Mouse (Mus musculus): ENCODE data around the gene Arsg. TPM values are rescaled to one million over a fixed set of nuclear protein-coding genes. Genes with fewer than 3 reads are reported as not detected.

The Arsg gene
- polyA plus RNA-seq, 1 experiment: 4.4 TPM

DNA sequence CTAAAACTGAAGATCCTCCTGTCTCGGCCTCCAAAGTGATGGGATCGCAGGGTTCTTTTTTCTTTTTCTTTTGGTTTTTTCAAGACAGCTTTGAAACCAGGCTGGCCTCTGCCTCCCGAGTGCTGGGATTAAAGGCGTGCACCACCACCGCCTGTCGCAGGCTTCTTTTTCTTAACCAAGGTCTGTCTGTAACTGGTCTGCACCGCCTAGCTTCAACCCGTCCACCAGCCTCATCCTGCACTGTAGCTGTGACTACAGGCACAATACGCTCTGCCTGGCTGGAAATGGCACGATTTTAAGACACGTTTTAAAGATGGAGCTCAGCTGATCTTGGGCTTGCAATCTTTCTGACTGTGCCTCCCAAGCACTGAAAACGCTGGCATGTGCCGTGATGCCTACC is 1.7 kb downstream of the Arsg start:
- DNase-seq: no peak
- no peak overlapping the region for H3K4me3 ChIP-seq (replicated peaks; ENCODE audit: extremely low read depth, low read depth, low read length)
- WGBS: 92% methylated on average over 13 of the region's 13 CpGs
- peaks cover 5% of the 10 kb centered on the region for H3K4me1 ChIP-seq (ENCODE audit: control insufficient read depth, insufficient read depth, low read length)
- TF ChIP-seq CTCF (IDR thresholded peaks at IDR 0.05; ENCODE audit: insufficient read depth, low read length): no peak
- no peak for TF ChIP-seq POLR2A (IDR thresholded peaks at IDR 0.05; ENCODE audit: borderline replicate concordance, extremely low read depth, low read depth, low read length)

- Histone ChIP-seq H3K4me1 (ENCODE audit: control insufficient read depth, insufficient read depth, low read length) (peaks cover 5% of the 10 kb centered on the region), H3K4me3 (replicated peaks; ENCODE audit: extremely low read depth, low read depth, low read length) (no peak overlapping the region)
- 95% methylated on average over 4 of the region's 4 CpGs for WGBS
- TF ChIP-seq POLR2A (IDR thresholded peaks at IDR 0.05; ENCODE audit: borderline replicate concordance, extremely low read depth, low read depth, low read length) (no peak), CTCF (IDR thresholded peaks at IDR 0.05; ENCODE audit: insufficient read depth, low read length) (no peak)
- DNase-seq: no peak
Measured at GRCm38 (mm10) chr11:109475717-109476116, 2.5 kb downstream of the Arsg start.

- no peak for DNase-seq
- WGBS: 86% methylated on average over 2 of the region's 2 CpGs
- peaks cover 5% of the 10 kb centered on the region for H3K4me1 ChIP-seq (ENCODE audit: control insufficient read depth, insufficient read depth, low read length)
- TF ChIP-seq CTCF (IDR thresholded peaks at IDR 0.05; ENCODE audit: insufficient read depth, low read length): no peak
- TF ChIP-seq POLR2A (IDR thresholded peaks at IDR 0.05; ENCODE audit: borderline replicate concordance, extremely low read depth, low read depth, low read length): no peak
- H3K4me3 ChIP-seq (replicated peaks; ENCODE audit: extremely low read depth, low read depth, low read length): no peak overlapping the region
Measured at GRCm38 (mm10) chr11:109476241-109476640, 3.1 kb downstream of the Arsg start.

DNA sequence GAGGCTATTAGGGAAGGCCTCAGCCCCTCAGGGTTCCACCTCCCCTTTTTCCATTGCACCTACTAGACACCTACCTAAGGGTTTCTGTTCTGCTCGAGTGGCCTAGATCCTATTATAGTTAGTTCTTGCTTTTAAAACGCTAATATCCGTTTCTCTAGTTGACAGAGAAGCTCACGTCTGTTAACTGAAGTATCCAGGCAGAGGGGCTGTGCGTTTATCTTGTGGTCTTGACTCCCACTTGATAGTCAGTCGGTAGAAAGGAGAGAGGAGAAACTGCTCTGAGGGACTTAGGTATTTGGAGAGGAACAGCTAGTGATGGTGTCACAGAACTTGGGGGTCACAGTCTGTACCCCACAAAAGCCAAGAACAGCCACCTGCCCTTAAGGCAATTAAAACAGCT is 3.5 kb downstream of the Arsg start:
- DNase-seq: no peak

GRCm38 (mm10) chr11:109477606-109478380 is 4.6 kb downstream of the Arsg start:
- Histone ChIP-seq H3K4me3 (replicated peaks; ENCODE audit: extremely low read depth, low read depth, low read length) (no peak overlapping the region), H3K4me1 (ENCODE audit: control insufficient read depth, insufficient read depth, low read length) (no peaks in the 10 kb centered on the region; the same call in 1 of the 2 replicates)
- WGBS: 57% methylated on average over 16 of the region's 16 CpGs
- no peak for TF ChIP-seq CTCF (IDR thresholded peaks at IDR 0.05; ENCODE audit: insufficient read depth, low read length)
- TF ChIP-seq POLR2A (IDR thresholded peaks at IDR 0.05; ENCODE audit: borderline replicate concordance, extremely low read depth, low read depth, low read length): no peak
- DNase-seq: no peak

More for the DNA sequence above, 3.5 kb downstream of the Arsg start:
- Histone ChIP-seq H3K4me1 (ENCODE audit: control insufficient read depth, insufficient read depth, low read length) (peaks cover 5% of the 10 kb centered on the region), H3K4me3 (replicated peaks; ENCODE audit: extremely low read depth, low read depth, low read length) (no peak overlapping the region)
- no peak for TF ChIP-seq POLR2A (IDR thresholded peaks at IDR 0.05; ENCODE audit: borderline replicate concordance, extremely low read depth, low read depth, low read length)
- no peak for TF ChIP-seq CTCF (IDR thresholded peaks at IDR 0.05; ENCODE audit: insufficient read depth, low read length)
- 77% methylated on average over 6 of the region's 6 CpGs for WGBS

GRCm38 (mm10) chr11:109479575-109480285 is 6.6 kb downstream of the Arsg start:
- no peak for DNase-seq
- TF ChIP-seq CTCF (IDR thresholded peaks at IDR 0.05; ENCODE audit: insufficient read depth, low read length) (no peak), POLR2A (IDR thresholded peaks at IDR 0.05; ENCODE audit: borderline replicate concordance, extremely low read depth, low read depth, low read length) (no peak)
- H3K4me3 ChIP-seq (replicated peaks; ENCODE audit: extremely low read depth, low read depth, low read length): no peak overlapping the region
- 65% methylated on average over 16 of the region's 16 CpGs for WGBS
- H3K4me1 ChIP-seq (ENCODE audit: control insufficient read depth, insufficient read depth, low read length): no peaks in the 10 kb centered on the region

DNA sequence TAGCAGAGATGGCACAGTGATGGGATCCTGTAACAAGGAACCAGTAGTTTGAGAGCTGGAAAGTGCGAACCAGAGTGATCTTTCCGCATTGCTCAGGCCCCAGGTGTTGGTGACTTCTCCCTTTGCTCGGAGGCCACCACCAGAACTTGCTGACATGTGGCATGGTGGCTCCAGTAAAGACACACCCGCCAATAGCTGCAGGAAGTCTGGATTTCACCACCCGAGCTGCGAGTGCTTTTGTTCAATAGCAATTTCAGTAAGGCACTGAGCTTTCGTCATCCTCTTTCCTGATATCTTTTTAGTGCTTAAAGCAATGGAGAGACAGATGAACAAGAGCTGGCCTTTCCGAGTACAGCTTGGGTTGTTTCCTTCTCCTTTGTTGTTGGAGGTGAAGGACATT is 7.3 kb downstream of the Arsg start:
- WGBS: 62% methylated on average over 8 of the region's 8 CpGs
- H3K4me3 ChIP-seq (replicated peaks; ENCODE audit: extremely low read depth, low read depth, low read length): no peak overlapping the region
- no peak for DNase-seq
- TF ChIP-seq CTCF (IDR thresholded peaks at IDR 0.05; ENCODE audit: insufficient read depth, low read length) (no peak), POLR2A (IDR thresholded peaks at IDR 0.05; ENCODE audit: borderline replicate concordance, extremely low read depth, low read depth, low read length) (no peak)
- H3K4me1 ChIP-seq (ENCODE audit: control insufficient read depth, insufficient read depth, low read length): no peaks in the 10 kb centered on the region

DNA sequence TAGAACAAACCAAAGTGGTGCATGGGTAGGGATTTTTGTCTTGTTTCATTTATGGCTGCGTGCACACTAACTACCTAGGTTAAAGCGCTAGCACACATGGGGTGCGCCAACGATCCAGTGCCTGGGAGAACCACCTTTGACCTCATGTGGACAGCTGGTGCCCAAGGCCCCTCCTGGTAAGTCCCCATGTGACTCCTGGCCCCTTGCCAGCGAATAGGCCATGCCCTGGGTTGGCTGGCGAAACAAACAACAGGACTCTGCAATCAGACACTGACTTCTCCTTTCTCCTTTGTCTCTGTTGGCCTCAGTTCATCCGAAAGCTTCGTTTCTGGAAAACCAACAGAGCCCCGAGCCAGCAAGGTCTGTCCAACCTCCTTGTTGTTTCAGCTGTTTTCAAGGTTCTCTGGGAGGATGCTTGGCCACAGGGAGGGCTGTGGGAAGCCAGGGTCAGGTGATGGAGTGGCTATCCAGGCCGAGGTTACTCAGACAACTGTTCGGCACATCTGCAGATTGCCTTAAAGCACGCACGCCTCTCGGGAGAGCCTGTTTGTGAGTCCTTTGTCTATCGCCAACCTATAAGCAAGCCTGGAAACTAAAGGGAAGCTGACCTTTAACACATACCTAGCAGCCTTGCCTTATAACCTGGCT is 12.3 kb downstream of the Arsg start:
- DNase-seq: no peak
- H3K4me3 ChIP-seq (replicated peaks; ENCODE audit: extremely low read depth, low read depth, low read length): no peak overlapping the region
- H3K4me1 ChIP-seq (ENCODE audit: control insufficient read depth, insufficient read depth, low read length): no peaks in the 10 kb centered on the region
- WGBS: 87% methylated on average over 15 of the region's 15 CpGs
- TF ChIP-seq CTCF (IDR thresholded peaks at IDR 0.05; ENCODE audit: insufficient read depth, low read length) (no peak), POLR2A (IDR thresholded peaks at IDR 0.05; ENCODE audit: borderline replicate concordance, extremely low read depth, low read depth, low read length) (no peak)

- Histone ChIP-seq H3K4me1 (ENCODE audit: control insufficient read depth, insufficient read depth, low read length) (no peaks in the 10 kb centered on the region), H3K4me3 (replicated peaks; ENCODE audit: extremely low read depth, low read depth, low read length) (no peak overlapping the region)
- TF ChIP-seq POLR2A (IDR thresholded peaks at IDR 0.05; ENCODE audit: borderline replicate concordance, extremely low read depth, low read depth, low read length) (no peak), CTCF (IDR thresholded peaks at IDR 0.05; ENCODE audit: insufficient read depth, low read length) (no peak)
- DNase-seq: no peak
- WGBS: 45% methylated on average over 1 of the region's 1 CpGs
Measured at GRCm38 (mm10) chr11:109487111-109487510, 13.9 kb downstream of the Arsg start.
